Mouse (Mus musculus) embryonic fibroblast, embryonic 13.5 days (primary cell): ENCODE results near the gene Pacs2.

Source experiments
- CTCF ChIP-seq: IDR thresholded peaks from 2 replicates; pipeline ENCODE4 v1.5.1; 2011; ENCODE audit warnings: mild to moderate bottlenecking, control low read depth, low read length, moderate library complexity, borderline replicate concordance; ENCODE audit not compliant: insufficient read depth
- POLR2A ChIP-seq: IDR thresholded peaks from 2 replicates; pipeline ENCODE4 v1.6.1; 2011; ENCODE audit warnings: low read depth, mild to moderate bottlenecking, control low read depth, low read length, moderate library complexity

- TF ChIP-seq CTCF (no peak), POLR2A (no peak)
Observed at GRCm38 (mm10) chr12:112990706-112991405, 23.5 kb upstream of the Pacs2 start.
